Mouse (Mus musculus): ENCODE data around the gene Gan.

GRCm38 (mm10) chr8:117164912-117165311 is 7.0 kb downstream of the Gan start:
- no peak for TF ChIP-seq EP300 (IDR thresholded peaks at IDR 0.05; ENCODE audit: low read depth)
- TF ChIP-seq CTCF (IDR thresholded peaks at IDR 0.05; ENCODE audit: low read depth), result no peak
